Mouse (Mus musculus) cortical plate, adult 2 months (tissue): ENCODE measurements around the gene Gm5799. TPM values are rescaled to one million over a fixed set of nuclear protein-coding genes. Genes with fewer than 3 reads are reported as not detected.
"Not testable (repeated sequence)": the region's sequence is repeated elsewhere in the genome, so short reads cannot be mapped to it uniquely, and the experiment has no call there.

Source experiments
- H3K27ac ChIP-seq: fragments of 200-500 bp; 2 replicates; pipeline ENCODE4 v1.5.1; 2012; ENCODE audit warnings: low read length, control low read depth, inconsistent platforms; ENCODE audit not compliant: insufficient read depth
- H3K4me1 ChIP-seq: fragments of 200-500 bp; 2 replicates; pipeline ENCODE4 v1.6.1; 2011; ENCODE audit warnings: low read length; ENCODE audit not compliant: control insufficient read depth, insufficient read depth
- H3K4me3 ChIP-seq: fragments of 200-500 bp; 2 replicates; pipeline ENCODE4 v1.5.1; 2011; ENCODE audit warnings: mild to moderate bottlenecking, low read length, control low read depth; ENCODE audit not compliant: insufficient read depth
- polyA plus RNA-seq: library from polyadenylated mRNA; depleted of rRNA; stranded (reverse); fragments of >200 nt; gene quantifications from 2 replicates; pipeline ENCODE4 v1.2.3, GENCODE M21; 2012; rRNA removed

Gm5799 gene
- polyA plus RNA-seq = not detected in 2 replicates

- not testable (repeated sequence) for H3K4me1 ChIP-seq, H3K4me3 ChIP-seq
Observed at GRCm38 (mm10) chr14:43543276-43543675, at the start of gene Gm5799. Gene Gm5799 (plus strand): TSS chr14:43543576.

GRCm38 (mm10) chr14:43531052-43532010, 12.0 kb upstream of the Gm5799 start:
- not testable (repeated sequence) for H3K4me1 ChIP-seq, H3K4me3 ChIP-seq, H3K27ac ChIP-seq

More at GRCm38 (mm10) chr14:43543276-43543675, at the start of gene Gm5799:
- H3K27ac ChIP-seq = not testable (repeated sequence)

GRCm38 (mm10) chr14:43532011-43532383, 11.4 kb upstream of the Gm5799 start:
- not testable (repeated sequence) for H3K27ac ChIP-seq, H3K4me1 ChIP-seq, H3K4me3 ChIP-seq

GRCm38 (mm10) chr14:43532387-43532786, 11.0 kb upstream of the Gm5799 start:
- H3K4me1 ChIP-seq, H3K27ac ChIP-seq, H3K4me3 ChIP-seq: not testable (repeated sequence)

- not testable (repeated sequence) for H3K27ac ChIP-seq, H3K4me3 ChIP-seq, H3K4me1 ChIP-seq
Observed at GRCm38 (mm10) chr14:43538144-43538543, 5.2 kb upstream of the Gm5799 start.

- H3K4me3 ChIP-seq, H3K27ac ChIP-seq, H3K4me1 ChIP-seq: not testable (repeated sequence)
Observed at GRCm38 (mm10) chr14:43546281-43546680, 2.9 kb downstream of the Gm5799 start.

- H3K27ac ChIP-seq, H3K4me3 ChIP-seq, H3K4me1 ChIP-seq: not testable (repeated sequence)
Observed at GRCm38 (mm10) chr14:43552271-43552670, 8.9 kb downstream of the Gm5799 start.

GRCm38 (mm10) chr14:43577969-43578368, 34.6 kb downstream of the Gm5799 start:
- not testable (repeated sequence) for H3K4me1 ChIP-seq, H3K27ac ChIP-seq, H3K4me3 ChIP-seq

- H3K4me3 ChIP-seq, H3K4me1 ChIP-seq, H3K27ac ChIP-seq: not testable (repeated sequence)
Observed at GRCm38 (mm10) chr14:43579046-43579445, 35.7 kb downstream of the Gm5799 start, which contains the start of gene Gm17654. Gene Gm17654 (minus strand): TSS chr14:43579146.

Other genes with a start within 250 kb of the Gm5799 start
- gene Gm8127, start 249.7 kb upstream of the Gm5799 start, polyA plus RNA-seq = not detected in 2 replicates
- not detected in 2 replicates for gene 1700001F09Rik, start 195.8 kb upstream of the Gm5799 start, polyA plus RNA-seq
- gene Gm8138, start 127.2 kb upstream of the Gm5799 start, polyA plus RNA-seq = not detected in 2 replicates
- gene Gm17654, start 35.6 kb downstream of the Gm5799 start, polyA plus RNA-seq = not detected in 2 replicates
- not detected in 2 replicates for gene Gm10375, start 64.4 kb downstream of the Gm5799 start, polyA plus RNA-seq
- gene Gm8165, start 133.6 kb downstream of the Gm5799 start, polyA plus RNA-seq = not detected in 2 replicates
- gene Gm7324, start 154.3 kb downstream of the Gm5799 start, polyA plus RNA-seq = 0.29 and 0.44 TPM in 2 replicates
- gene Gm16506, start 183.9 kb downstream of the Gm5799 start, polyA plus RNA-seq = not detected in 2 replicates
- not detected in 2 replicates for gene Gm6526, start 204.3 kb downstream of the Gm5799 start, polyA plus RNA-seq
- gene Gm8180, start 241.2 kb downstream of the Gm5799 start, polyA plus RNA-seq = not detected in 2 replicates